ENCODE assay signal across 8 mouse cellular contexts in the genomic region with DNA sequence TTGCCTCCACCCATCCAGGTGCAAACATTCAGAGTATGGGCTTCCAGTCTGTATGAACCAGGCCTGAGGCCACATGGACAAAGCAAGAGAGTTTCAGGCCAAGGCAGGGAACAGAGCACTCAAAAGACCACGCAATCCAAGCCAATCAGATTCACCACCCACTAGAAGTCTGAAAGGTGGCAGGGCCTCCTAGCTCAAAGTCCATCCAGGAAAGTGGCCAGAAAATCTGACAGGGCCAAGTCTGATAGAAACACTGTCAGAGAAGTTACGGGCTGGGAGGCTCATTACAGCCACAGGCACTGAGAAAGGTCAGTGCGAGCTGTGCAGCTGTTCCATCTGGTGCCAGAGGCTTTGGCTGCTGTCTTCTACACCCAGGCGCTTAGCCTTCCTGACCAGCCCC. TPM values are rescaled to one million over a fixed set of nuclear protein-coding genes. Genes with fewer than 3 reads are reported as not detected.
DNase-seq lines count a peak whose midpoint lies in the region; ATAC-seq and TF ChIP-seq lines count a peak whose summit lies in the region.

No protein-coding gene starts in this region.

- peak overlapping the region; percentile 96 for H3K4me3 ChIP-seq in intestine, postnatal 0 days (ENCODE audit: low read depth, low read length)
- H3K4me3 ChIP-seq in liver, postnatal 0 days (ENCODE audit: low read depth, low read length): peak overlapping the region; percentile 98
- H3K4me3 ChIP-seq in stomach, embryonic 16.5 days (replicated peaks; ENCODE audit: low read length): peak overlapping the region; percentile 97

- H3K27me3 ChIP-seq in intestine, postnatal 0 days (replicated peaks; ENCODE audit: control insufficient read depth, insufficient read depth, low read length): no peaks in the 10 kb centered on the region
- H3K27me3 ChIP-seq in liver, postnatal 0 days (ENCODE audit: insufficient read depth, low read length): no peaks in the 10 kb centered on the region
- H3K27me3 ChIP-seq in stomach, embryonic 16.5 days (ENCODE audit: control insufficient read depth, insufficient read depth, low read length): no peaks in the 10 kb centered on the region

- 16% methylated on average over 4 of the region's 4 CpGs for WGBS in intestine, postnatal 0 days
- 48% methylated on average over 4 of the region's 4 CpGs for WGBS in liver, postnatal 0 days (ENCODE audit: insufficient replicate concordance)
- 26% methylated on average over 4 of the region's 4 CpGs for WGBS in stomach, embryonic 16.5 days

- peak; percentile 77 for ATAC-seq in intestine, postnatal 0 days
- ATAC-seq in liver, postnatal 0 days: no peak
- ATAC-seq in stomach, embryonic 16.5 days (ENCODE audit: insufficient read depth, low FRiP score): peak; percentile 26

- TF ChIP-seq CTCF in intestine, postnatal 0 days (IDR thresholded peaks at IDR 0.05; ENCODE audit: low read depth): no peak
- no peak for TF ChIP-seq CTCF in liver, postnatal 0 days (IDR thresholded peaks at IDR 0.05; ENCODE audit: low read depth)

- intact Hi-C loops in left cerebral cortex, postnatal 4 days (cut with DNase I): no loop called here
- intact Hi-C loops in left cerebral cortex, postnatal 36 days (cut with DNase I): loop anchor here (2.0 to 5.0 kb wide), 3 partner anchors 38 to 131 kb away; partner anchors contain the start of genes Nedd4 and Tex9
- intact Hi-C loops in gastrocnemius, postnatal 14 days (cut with DNase I; ENCODE audit: low total_unique reads): no loop called here

- H3K4me1 ChIP-seq in intestine, postnatal 0 days (replicated peaks; ENCODE audit: control insufficient read depth, insufficient read depth, low read length): no peaks in the 10 kb centered on the region
- peaks cover 12% of the 10 kb centered on the region for H3K4me1 ChIP-seq in liver, postnatal 0 days (ENCODE audit: insufficient read depth)
- H3K4me1 ChIP-seq in stomach, embryonic 16.5 days (ENCODE audit: control insufficient read depth, insufficient read depth, low read length): peaks cover 8% of the 10 kb centered on the region

- H3K4me2 ChIP-seq in intestine, postnatal 0 days (replicated peaks; ENCODE audit: low read depth): peak overlapping the region; percentile 91
- H3K4me2 ChIP-seq in liver, postnatal 0 days (ENCODE audit: low read depth, low read length): peak overlapping the region; percentile 91
- peak overlapping the region; percentile 73 for H3K4me2 ChIP-seq in stomach, embryonic 16.5 days (ENCODE audit: low read depth, low read length)

- H3K27ac ChIP-seq in intestine, postnatal 0 days (ENCODE audit: low read depth, low read length): peak overlapping the region; percentile 99
- H3K27ac ChIP-seq in liver, postnatal 0 days (ENCODE audit: low read depth): peak overlapping the region; percentile 99
- H3K27ac ChIP-seq in stomach, embryonic 16.5 days (ENCODE audit: low read length): peak overlapping the region; percentile 97

- peak overlapping the region; percentile 96; the same call in 1 of the 2 replicates for H3K9ac ChIP-seq in intestine, postnatal 0 days (ENCODE audit: low read depth, low read length)
- peak overlapping the region; percentile 99 for H3K9ac ChIP-seq in liver, postnatal 0 days (replicated peaks)
- peak overlapping the region; percentile 99 for H3K9ac ChIP-seq in stomach, embryonic 16.5 days (ENCODE audit: low read length)

- H3K36me3 ChIP-seq in intestine, postnatal 0 days (ENCODE audit: control insufficient read depth, insufficient read depth): no peaks in the 10 kb centered on the region; the same call in 1 of the 2 replicates
- H3K36me3 ChIP-seq in liver, postnatal 0 days (replicated peaks; ENCODE audit: insufficient read depth, low read length): no peaks in the 10 kb centered on the region
- H3K36me3 ChIP-seq in stomach, embryonic 16.5 days (ENCODE audit: control insufficient read depth, insufficient read depth, low read length): no peaks in the 10 kb centered on the region

- peak; percentile 41 for DNase-seq in left cerebral cortex, postnatal 4 days
- no peak for DNase-seq in left cerebral cortex, postnatal 36 days (ENCODE audit: low spot score in 2 of 2)
- DNase-seq in adipocyte (ENCODE audit: low spot score): peak; percentile 62
- peak; percentile 69 for DNase-seq in gastrocnemius, postnatal 14 days
- peak; percentile 26 for DNase-seq in liver, postnatal 0 days
- DNase-seq in left cerebral cortex, adult 11 months (ENCODE audit: low spot score): no peak

- H3K9me3 ChIP-seq in intestine, postnatal 0 days (ENCODE audit: control insufficient read depth): no peaks in the 10 kb centered on the region
- H3K9me3 ChIP-seq in liver, postnatal 0 days (ENCODE audit: low read length): no peaks in the 10 kb centered on the region
- no peaks in the 10 kb centered on the region for H3K9me3 ChIP-seq in stomach, embryonic 16.5 days (replicated peaks; ENCODE audit: control insufficient read depth, low read length)

- TF ChIP-seq EP300 in liver, postnatal 0 days (IDR thresholded peaks at IDR 0.05; ENCODE audit: low read depth): no peak

RNA-seq across cellular contexts. Expression of gene Rfx7, which starts 1.2 kb away (rescaled TPM):
- total RNA-seq in left cerebral cortex, postnatal 4 days (2021): 10 to 100 TPM; 54.6 to 59.8 TPM
- total RNA-seq in left cerebral cortex, postnatal 36 days (2021): 10 to 100 TPM; 26.9 to 33.9 TPM
- 10 to 100 TPM; 22.1 to 23.7 TPM for total RNA-seq in gastrocnemius, postnatal 14 days (2021)
- 6.9 and 7.4 TPM in 2 replicates for polyA plus RNA-seq in intestine, postnatal 0 days (2015; fragmentation: Nextera tagmentation; extraction: Ambion mirVana)
- polyA plus RNA-seq in liver, postnatal 0 days (2015; fragmentation: Nextera tagmentation; extraction: Ambion mirVana): 2.5 TPM in 2 replicates
- polyA plus RNA-seq in stomach, embryonic 16.5 days (2015; fragmentation: Nextera tagmentation; extraction: Ambion mirVana): 7.4 and 8.8 TPM in 2 replicates

RNA-seq across cellular contexts. Expression of gene Tex9, which starts 38.8 kb away (rescaled TPM):
- total RNA-seq in left cerebral cortex, postnatal 4 days (2021): 10 to 100 TPM; 13.7 to 20.0 TPM
- 10 to 100 TPM in 1 of 2 experiments, 1 to 10 TPM in 1; 9.5 to 14.8 TPM for total RNA-seq in left cerebral cortex, postnatal 36 days (2021)
- 1 to 10 TPM; 3.0 to 3.1 TPM for total RNA-seq in gastrocnemius, postnatal 14 days (2021)
- 7.7 and 10.7 TPM in 2 replicates for polyA plus RNA-seq in intestine, postnatal 0 days (2015; fragmentation: Nextera tagmentation; extraction: Ambion mirVana)
- 4.1 and 4.9 TPM in 2 replicates for polyA plus RNA-seq in liver, postnatal 0 days (2015; fragmentation: Nextera tagmentation; extraction: Ambion mirVana)
- polyA plus RNA-seq in stomach, embryonic 16.5 days (2015; fragmentation: Nextera tagmentation; extraction: Ambion mirVana): 18.6 and 19.2 TPM in 2 replicates

Comparison
In these comparisons a context has a peak if more than half of its experiments do, and no peak if none do; other contexts are left out.
1. DNase-seq: peak in left cerebral cortex, postnatal 4 days (single experiment), adipocyte (single experiment), gastrocnemius, postnatal 14 days (single experiment) and liver, postnatal 0 days (single experiment); none in left cerebral cortex, postnatal 36 days (0 of 2) and left cerebral cortex, adult 11 months (single experiment).
2. Peak in every context shown above with its lines, with median percentiles within 50 percentile points of each other: H3K27ac ChIP-seq, H3K4me2 ChIP-seq, H3K4me3 ChIP-seq and H3K9ac ChIP-seq.